Mouse (Mus musculus) midbrain, embryonic 16.5 days (tissue): ENCODE data around the gene Olfr1238. TPM values are rescaled to one million over a fixed set of nuclear protein-coding genes. Genes with fewer than 3 reads are reported as not detected.

Experiments
- ATAC-seq: fragments of 200-750 bp; cut with Nextera tagmentation; 2 replicates; pipeline ENCODE4 v1.8.0; 2017; ENCODE audit warnings: moderate TSS enrichment
- H3K27ac ChIP-seq: fragments of 300-500 bp; sonication (generic); 2 replicates; pipeline ENCODE4 v1.5.1; 2014; ENCODE audit warnings: mild to moderate bottlenecking, low read length, mixed read lengths
- H3K27me3 ChIP-seq: fragments of 300-500 bp; sonication (generic); 2 replicates; pipeline ENCODE4 v1.6.1; 2014; ENCODE audit warnings: low read depth, low read length, mixed read lengths; ENCODE audit not compliant: control insufficient read depth, insufficient read depth
- H3K36me3 ChIP-seq: fragments of 300-500 bp; sonication (generic); 2 replicates; pipeline ENCODE4 v1.6.1; 2014; ENCODE audit warnings: mild to moderate bottlenecking, low read length, moderate library complexity, mixed read lengths; ENCODE audit not compliant: control insufficient read depth, insufficient read depth
- H3K4me1 ChIP-seq: fragments of 300-500 bp; sonication (generic); 2 replicates; pipeline ENCODE4 v1.6.1; 2014; ENCODE audit warnings: mild to moderate bottlenecking, low read length, mixed read lengths; ENCODE audit not compliant: control insufficient read depth, insufficient read depth
- H3K4me2 ChIP-seq: fragments of 300-500 bp; sonication (generic); 2 replicates; pipeline ENCODE4 v1.6.1; 2014; ENCODE audit warnings: mild to moderate bottlenecking, low read length, mixed read lengths
- H3K4me3 ChIP-seq: fragments of 300-500 bp; sonication (generic); 2 replicates; pipeline ENCODE4 v1.5.1; 2014; ENCODE audit warnings: low read depth, mild to moderate bottlenecking, low read length, moderate library complexity, mixed read lengths
- H3K9ac ChIP-seq: fragments of 300-500 bp; sonication (generic); 2 replicates; pipeline ENCODE4 v1.6.1; 2014; ENCODE audit warnings: low read depth, low read length, mixed read lengths
- H3K9me3 ChIP-seq: fragments of 300-500 bp; sonication (generic); replicated peaks from 2 replicates; pipeline ENCODE4 v1.6.1; 2014; ENCODE audit warnings: mild to moderate bottlenecking, low read length, mixed read lengths; ENCODE audit not compliant: control insufficient read depth, poor library complexity, severe bottlenecking
- WGBS: fragments of 180-500 bp; shearing (Covaris S2); extraction: QIAGEN DNeasy Blood & Tissue Kit; methylation state at CpG from one replicate; pipeline ENCODE4 v1.1.7; 2014; 5-methylcytosine and 5-hydroxymethylcytosine counted together
- polyA plus RNA-seq: library from polyadenylated mRNA; unstranded; fragments of >200 nt; fragmentation: Nextera tagmentation; extraction: Ambion mirVana; gene quantifications from 2 replicates; pipeline ENCODE4 v1.2.1, GENCODE M21; 2015

Olfr1238 gene
- not detected in 2 replicates for polyA plus RNA-seq

DNA sequence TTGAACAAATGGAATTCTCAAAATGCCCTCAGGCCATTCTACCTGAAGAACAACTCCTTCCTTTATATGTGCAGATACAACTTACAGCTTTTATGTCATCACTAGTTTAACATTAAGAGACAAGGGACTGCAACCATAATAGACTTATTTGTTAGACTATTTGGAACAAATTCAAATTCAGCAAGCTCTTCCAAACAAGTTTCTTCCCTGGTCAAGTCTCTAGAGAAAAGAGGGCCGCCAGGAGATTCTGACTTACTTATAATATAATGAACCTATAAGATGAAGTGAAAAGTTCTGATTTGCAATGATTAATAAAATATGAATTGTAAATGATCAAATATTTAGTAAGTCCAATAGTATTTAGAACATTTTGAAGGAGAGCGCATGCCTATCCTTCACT lies at the start of gene Olfr1238:
Gene Olfr1238 (minus strand): TSS at position 101 of the 400 bp plus-strand sequence.
- Histone ChIP-seq H3K27me3 (no peaks in the 10 kb centered on the region), H3K4me2 (no peak within 1 kb of the TSS), H3K27ac (no peak within 1 kb of the TSS), H3K4me3 (no peak within 1 kb of the TSS), H3K4me1 (no peaks in the 10 kb centered on the region), H3K9ac (no peak within 1 kb of the TSS), H3K9me3 (no peaks in the 10 kb centered on the region), H3K36me3 (no peaks in the 10 kb centered on the region)
- WGBS: 94% methylated on average over 2 of the region's 2 CpGs
- no peak for ATAC-seq

DNA sequence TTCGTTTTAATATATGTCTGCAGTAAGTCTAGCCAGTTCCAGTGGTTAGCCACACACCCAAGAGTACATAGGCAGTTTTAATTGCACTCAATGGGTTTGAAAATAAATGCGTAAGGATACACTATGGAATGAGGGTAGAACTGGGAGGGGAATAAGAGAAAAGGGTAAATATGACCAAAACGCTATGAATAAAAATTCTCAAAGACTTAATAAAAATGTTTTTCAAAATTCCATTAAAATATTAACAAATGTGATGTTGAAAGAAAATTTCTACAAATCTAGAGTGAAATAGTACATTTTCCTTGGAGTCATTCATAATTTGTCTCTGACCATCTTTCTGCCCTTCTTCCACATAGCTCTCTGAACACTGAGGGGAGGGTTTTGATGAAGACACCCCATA lies 33.4 kb upstream of the Olfr1238 start, which contains the start of gene Olfr1240:
Gene Olfr1240 (minus strand): TSS at position 101 of the 400 bp plus-strand sequence.
- no peak within 1 kb of the TSS for H3K9ac ChIP-seq
- no peak within 1 kb of the TSS for H3K27ac ChIP-seq
- no peaks in the 10 kb centered on the region for H3K27me3 ChIP-seq
- no peaks in the 10 kb centered on the region for H3K9me3 ChIP-seq
- no peak for ATAC-seq
- H3K4me1 ChIP-seq: no peaks in the 10 kb centered on the region
- H3K36me3 ChIP-seq: no peaks in the 10 kb centered on the region
- 89% methylated on average over 3 of the region's 3 CpGs for WGBS
- no peak within 1 kb of the TSS for H3K4me3 ChIP-seq
- H3K4me2 ChIP-seq: no peak within 1 kb of the TSS

GRCm38 (mm10) chr2:89420307-89420706 lies 10.8 kb upstream of the Olfr1238 start, which contains the start of gene Olfr1239:
Gene Olfr1239, minus strand, starts transcription at chr2:89420407.
- Histone ChIP-seq H3K36me3 (no peaks in the 10 kb centered on the region), H3K9ac (no peak within 1 kb of the TSS), H3K27me3 (no peaks in the 10 kb centered on the region), H3K27ac (no peak within 1 kb of the TSS), H3K4me2 (no peak within 1 kb of the TSS), H3K4me1 (no peaks in the 10 kb centered on the region), H3K9me3 (no peaks in the 10 kb centered on the region), H3K4me3 (no peak within 1 kb of the TSS)
- no peak for ATAC-seq
- WGBS: 97% methylated on average over 2 of the region's 2 CpGs

- Histone ChIP-seq H3K27ac (no peak overlapping the region), H3K4me3 (no peak overlapping the region), H3K9ac (no peak overlapping the region), H3K4me2 (no peak overlapping the region), H3K36me3 (no peaks in the 10 kb centered on the region), H3K27me3 (no peaks in the 10 kb centered on the region), H3K9me3 (no peaks in the 10 kb centered on the region), H3K4me1 (no peaks in the 10 kb centered on the region)
- ATAC-seq: no peak
- 84% methylated on average over 1 of the region's 1 CpGs for WGBS
These were observed 5.1 kb upstream of the Olfr1238 start for GRCm38 (mm10) chr2:89414557-89414956.

- Histone ChIP-seq H3K36me3 (no peaks in the 10 kb centered on the region), H3K4me3 (no peak overlapping the region), H3K4me2 (no peak overlapping the region), H3K4me1 (no peaks in the 10 kb centered on the region), H3K27ac (no peak overlapping the region), H3K9ac (no peak overlapping the region), H3K9me3 (no peaks in the 10 kb centered on the region), H3K27me3 (no peaks in the 10 kb centered on the region)
- WGBS: 87% methylated on average over 1 of the region's 1 CpGs
- ATAC-seq: no peak
These were observed 8.6 kb downstream of the Olfr1238 start for GRCm38 (mm10) chr2:89400882-89401281.

DNA sequence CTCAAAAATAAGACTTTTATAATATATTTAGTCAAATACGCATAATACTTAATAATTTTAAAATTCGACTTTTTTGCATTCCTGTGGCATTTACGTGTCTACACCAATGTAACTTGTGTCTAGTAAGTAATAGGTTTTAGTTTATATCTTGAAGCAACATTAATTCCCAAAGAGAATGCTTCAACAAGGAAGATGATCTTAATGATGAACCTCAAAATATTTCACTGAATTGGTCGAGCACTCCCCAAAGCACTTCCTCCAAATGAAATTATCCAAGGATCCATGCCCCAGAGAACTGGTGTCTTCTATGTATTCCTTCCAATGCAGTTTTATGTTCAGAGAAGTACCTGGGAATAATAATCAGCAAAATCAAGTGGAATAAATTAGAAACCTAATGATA lies 44.7 kb downstream of the Olfr1238 start, which contains the start of gene Olfr1234:
Gene Olfr1234 (minus strand): TSS at position 101 of the 400 bp plus-strand sequence.
- 88% methylated on average over 4 of the region's 4 CpGs for WGBS
- Histone ChIP-seq H3K4me1 (no peaks in the 10 kb centered on the region), H3K4me2 (no peak within 1 kb of the TSS), H3K9me3 (no peaks in the 10 kb centered on the region), H3K36me3 (no peaks in the 10 kb centered on the region), H3K27ac (no peak within 1 kb of the TSS), H3K4me3 (no peak within 1 kb of the TSS), H3K27me3 (no peaks in the 10 kb centered on the region), H3K9ac (no peak within 1 kb of the TSS)
- no peak for ATAC-seq

Other genes with a start within 250 kb of the Olfr1238 start
- not detected in 2 replicates for gene Olfr1224-ps1, start 245.6 kb downstream of the Olfr1238 start, polyA plus RNA-seq
- gene Olfr1225, start 235.0 kb downstream of the Olfr1238 start, polyA plus RNA-seq: not detected in 2 replicates
- gene Olfr1226, start 209.6 kb downstream of the Olfr1238 start, polyA plus RNA-seq: not detected in 2 replicates
- not detected in 2 replicates for gene Olfr1228, start 155.6 kb downstream of the Olfr1238 start, polyA plus RNA-seq
- gene Olfr1229, start 121.7 kb downstream of the Olfr1238 start, polyA plus RNA-seq: not detected in 2 replicates
- gene Olfr1230, start 112.4 kb downstream of the Olfr1238 start, polyA plus RNA-seq: not detected in 2 replicates
- gene Olfr1231, start 102.6 kb downstream of the Olfr1238 start, polyA plus RNA-seq: not detected in 2 replicates
- gene Olfr1232, start 80.0 kb downstream of the Olfr1238 start, polyA plus RNA-seq: not detected in 2 replicates
- not detected in 2 replicates for gene Olfr1233, start 67.3 kb downstream of the Olfr1238 start, polyA plus RNA-seq
- gene Olfr1234, start 44.8 kb downstream of the Olfr1238 start, polyA plus RNA-seq: not detected in 2 replicates
- not detected in 2 replicates for gene Olfr1239, start 10.7 kb upstream of the Olfr1238 start, polyA plus RNA-seq
- gene Olfr1240, start 33.3 kb upstream of the Olfr1238 start, polyA plus RNA-seq: not detected in 2 replicates
- not detected in 2 replicates for gene Olfr1241, start 77.5 kb upstream of the Olfr1238 start, polyA plus RNA-seq
- gene Olfr1242, start 88.7 kb upstream of the Olfr1238 start, polyA plus RNA-seq: not detected in 2 replicates
- not detected in 2 replicates for gene Olfr1243, start 121.8 kb upstream of the Olfr1238 start, polyA plus RNA-seq
- gene Olfr1245, start 168.8 kb upstream of the Olfr1238 start, polyA plus RNA-seq: not detected in 2 replicates
- not detected in 2 replicates for gene Olfr1246, start 183.5 kb upstream of the Olfr1238 start, polyA plus RNA-seq
- gene Olfr1247, start 204.5 kb upstream of the Olfr1238 start, polyA plus RNA-seq: not detected in 2 replicates
- not detected in 2 replicates for gene Olfr1248, start 208.6 kb upstream of the Olfr1238 start, polyA plus RNA-seq
- not detected in 2 replicates for gene Olfr1249, start 225.3 kb upstream of the Olfr1238 start, polyA plus RNA-seq